Mouse (Mus musculus) lung, postnatal 0 days (tissue): Measurements from ENCODE around the gene Vat1l.

Source experiments
- CTCF ChIP-seq: IDR thresholded peaks from 2 replicates; pipeline ENCODE4 v1.5.1; 2016; ENCODE audit warnings: antibody characterized with exemption, mild to moderate bottlenecking
- EP300 ChIP-seq: IDR thresholded peaks from 2 replicates; pipeline ENCODE4 v1.6.1; 2016; ENCODE audit warnings: antibody characterized with exemption, mild to moderate bottlenecking, control low read depth

DNA sequence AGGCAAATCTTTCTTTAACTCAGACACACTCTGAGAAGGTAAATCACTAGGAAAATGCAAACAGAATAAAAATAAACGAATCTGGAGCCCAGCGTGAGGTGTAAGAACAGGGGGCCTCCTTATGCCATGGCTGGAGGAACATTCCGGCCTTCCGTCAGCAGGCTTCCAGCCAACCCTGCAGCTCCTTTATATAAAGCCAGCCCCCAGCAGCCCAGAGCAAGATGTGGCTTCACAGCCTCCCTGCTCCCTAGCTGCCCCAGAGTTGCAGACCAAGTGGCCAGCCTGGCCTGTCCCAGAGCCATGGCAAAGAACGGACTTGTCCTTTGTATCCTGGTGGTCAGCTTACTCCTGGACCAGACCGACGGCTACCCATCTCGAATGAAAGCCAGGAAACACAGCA, 212.4 kb downstream of the Vat1l start, which contains the start of gene Clec3a:
- TF ChIP-seq EP300 (no peak), CTCF (no peak)
